In genomic region chr6:62917059-62917458, GRCm38 (mm10) we compare ENCODE assay signal across 3 mouse cellular contexts.
DNase-seq lines count a peak whose midpoint lies in the region; ATAC-seq and TF ChIP-seq lines count a peak whose summit lies in the region.
"Not testable (repeated sequence)": the region's sequence is repeated elsewhere in the genome, so short reads cannot be mapped to it uniquely, and the experiment has no call there.

No protein-coding gene starts in this region.

- WGBS in kidney, embryonic 15.5 days, result 53% methylated on average over 3 of the region's 5 CpGs
- WGBS in liver, adult 2 months, result 40% methylated on average over 3 of the region's 5 CpGs
- 50% methylated on average over 2 of the region's 5 CpGs for WGBS in midbrain, embryonic 11.5 days

- H3K79me2 ChIP-seq in liver, adult 2 months (ENCODE audit: control insufficient read depth, insufficient read depth, low read length), result not testable (repeated sequence)

- not testable (repeated sequence) for H3K27ac ChIP-seq in kidney, embryonic 15.5 days; liver, adult 2 months (replicated peaks; ENCODE audit: insufficient read depth, low read depth, low read length); midbrain, embryonic 11.5 days (ENCODE audit: low read depth, low read length)

- not testable (repeated sequence) for H3K4me3 ChIP-seq in kidney, embryonic 15.5 days (replicated peaks); liver, adult 2 months (ENCODE audit: insufficient read depth, low read depth, low read length); midbrain, embryonic 11.5 days (ENCODE audit: low read depth, low read length)

- ATAC-seq in kidney, embryonic 15.5 days (replicated peaks; ENCODE audit: low FRiP score), result peak; percentile 64
- peak; percentile 72 for ATAC-seq in midbrain, embryonic 11.5 days (ENCODE audit: low FRiP score)

- not testable (repeated sequence) for TF ChIP-seq POLR2A in liver, adult 2 months (IDR thresholded peaks at IDR 0.05; ENCODE audit: extremely low read depth, insufficient read depth, low read length)

- peak; percentile 23 for DNase-seq in liver, adult 2 months (ENCODE audit: extremely low read depth, low read depth, low spot score)
- not testable (repeated sequence) for DNase-seq in midbrain, embryonic 11.5 days (ENCODE audit: low spot score, missing footprints)

- not testable (repeated sequence) for TF ChIP-seq CTCF in liver, adult 2 months (IDR thresholded peaks at IDR 0.05; ENCODE audit: low read depth, low read length)

- H3K36me3 ChIP-seq in kidney, embryonic 15.5 days; liver, adult 2 months (ENCODE audit: control insufficient read depth, insufficient read depth, low read length); midbrain, embryonic 11.5 days (ENCODE audit: control insufficient read depth, insufficient read depth, low read length): not testable (repeated sequence)

- not testable (repeated sequence) for H3K4me1 ChIP-seq in kidney, embryonic 15.5 days; liver, adult 2 months (ENCODE audit: control insufficient read depth, insufficient read depth, low read length); midbrain, embryonic 11.5 days (ENCODE audit: control insufficient read depth, insufficient read depth, low read length)

- not testable (repeated sequence) for H3K9me3 ChIP-seq in kidney, embryonic 15.5 days (replicated peaks); midbrain, embryonic 11.5 days (ENCODE audit: control insufficient read depth, low read length)

- H3K27me3 ChIP-seq in kidney, embryonic 15.5 days; liver, adult 2 months (ENCODE audit: control insufficient read depth, insufficient read depth, low read length); midbrain, embryonic 11.5 days (ENCODE audit: control insufficient read depth, insufficient read depth, low read length): not testable (repeated sequence)

- not testable (repeated sequence) for H3K4me2 ChIP-seq in kidney, embryonic 15.5 days; midbrain, embryonic 11.5 days

- not testable (repeated sequence) for H3K9ac ChIP-seq in kidney, embryonic 15.5 days; liver, adult 2 months (ENCODE audit: low read depth, low read length); midbrain, embryonic 11.5 days (ENCODE audit: low read length)
